Mouse (Mus musculus) left cerebral cortex, postnatal 4 days (tissue): ENCODE results near the gene Ccdc187. TPM values are rescaled to one million over a fixed set of nuclear protein-coding genes. Genes with fewer than 3 reads are reported as not detected.

Experiments
- DNase-seq: peaks from one replicate; pipeline ENCODE4 v3.0.0-alpha.2; 2022
- intact Hi-C: fragments of 180-260 bp; cut with DNase I; formaldehyde crosslinking; loops from one replicate; pipeline ENCODE4 v1.15.1; 2025
- total RNA-seq, 2 experiments: library from RNA; stranded (reverse); gene quantifications; 2 replicates each; pipeline ENCODE4 v1.2.3; 2021

The Ccdc187 gene
- total RNA-seq, 2 experiments from 2014 or later: 1.9 TPM

DNA sequence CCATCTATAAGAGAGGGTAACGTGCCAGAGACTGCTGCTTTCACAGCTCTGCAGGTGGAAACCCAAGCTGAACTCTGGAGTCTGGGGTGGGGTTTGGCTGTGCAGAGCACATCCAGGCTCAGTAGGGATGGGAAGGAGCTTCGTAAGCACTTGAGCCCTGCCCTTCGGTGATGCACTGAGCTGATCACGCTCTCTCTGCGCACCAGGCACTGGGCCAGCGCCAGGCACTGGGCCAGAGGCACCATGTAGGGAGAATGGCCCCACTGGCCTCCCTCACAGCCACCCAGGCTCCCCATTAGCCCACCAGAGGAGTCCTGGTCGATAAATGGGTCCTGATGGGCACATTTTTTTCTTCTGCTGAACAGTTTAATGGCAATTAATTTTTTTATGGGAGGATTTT, 8.6 kb downstream of the Ccdc187 start:
- intact Hi-C loops: no loop called here
- peak; percentile 83 for DNase-seq

DNA sequence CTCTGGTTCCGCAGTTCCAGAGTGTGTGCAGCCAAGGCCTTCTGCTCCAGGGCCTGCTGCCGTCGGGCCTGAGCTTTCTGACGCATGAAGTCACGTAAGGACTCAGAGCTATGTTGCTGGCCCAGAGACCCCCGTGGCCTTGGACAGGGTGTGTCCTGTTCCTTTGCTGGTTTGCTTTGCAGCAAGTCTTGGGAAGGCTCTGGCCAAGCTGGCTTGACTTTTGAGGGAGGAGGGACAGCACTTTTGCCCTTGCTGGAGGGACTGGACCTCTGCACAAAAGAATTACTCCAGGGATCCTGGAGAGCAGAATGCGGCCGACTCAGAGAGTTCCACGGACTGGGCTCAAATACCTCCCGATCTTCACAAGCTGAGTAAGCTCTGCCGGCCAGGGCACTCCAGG, 13.8 kb downstream of the Ccdc187 start:
- intact Hi-C loops: no loop called here
- DNase-seq: no peak

DNA sequence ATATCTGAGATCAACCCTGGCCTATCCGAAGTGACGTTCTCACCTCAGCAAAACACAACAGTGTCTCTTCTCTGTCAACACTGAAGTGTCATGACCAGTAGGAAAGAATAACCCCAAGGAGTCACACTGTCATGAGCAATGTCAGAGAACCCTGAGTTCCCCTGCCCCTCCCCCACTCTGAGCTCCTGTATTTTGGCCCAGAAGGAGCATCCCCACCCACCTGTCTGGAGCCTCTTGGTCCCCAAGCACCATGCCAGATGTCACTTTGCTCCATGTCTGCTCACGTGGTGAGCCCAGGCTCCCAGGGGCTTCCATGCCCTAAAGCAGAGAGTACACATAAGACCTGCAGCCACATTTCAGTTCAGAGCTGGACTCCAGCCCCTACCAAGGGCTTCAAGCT, 14.6 kb downstream of the Ccdc187 start:
- no peak for DNase-seq
- intact Hi-C loops: loop anchor here (10.0 kb wide), 1 partner anchor 255 kb away; the partner anchor contains the start of gene Ubac1

DNA sequence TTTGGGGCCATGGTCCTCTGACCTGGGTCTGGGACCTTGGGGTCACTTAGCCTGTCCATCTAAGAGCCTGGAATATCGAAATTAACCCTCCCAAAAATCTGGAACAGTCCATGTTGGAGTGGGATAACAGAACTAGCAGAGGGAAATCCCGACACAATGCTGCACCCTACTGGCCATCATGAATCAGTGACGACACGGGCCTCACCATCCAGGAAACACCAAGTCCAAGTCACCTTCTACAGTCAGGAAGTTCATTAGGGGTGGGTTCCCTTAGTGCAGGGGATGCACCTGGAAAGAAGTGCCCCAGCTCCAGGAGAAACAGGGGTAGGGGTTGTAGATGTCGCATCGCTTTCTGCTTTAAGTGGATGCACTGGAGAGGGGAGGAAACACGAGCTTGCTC, 20.7 kb downstream of the Ccdc187 start:
- intact Hi-C loops: loop anchor here (5.0 to 10.0 kb wide), 2 partner anchors 116 to 249 kb away; partner anchors contain the start of gene Ubac1
- DNase-seq: peak; percentile 74

DNA sequence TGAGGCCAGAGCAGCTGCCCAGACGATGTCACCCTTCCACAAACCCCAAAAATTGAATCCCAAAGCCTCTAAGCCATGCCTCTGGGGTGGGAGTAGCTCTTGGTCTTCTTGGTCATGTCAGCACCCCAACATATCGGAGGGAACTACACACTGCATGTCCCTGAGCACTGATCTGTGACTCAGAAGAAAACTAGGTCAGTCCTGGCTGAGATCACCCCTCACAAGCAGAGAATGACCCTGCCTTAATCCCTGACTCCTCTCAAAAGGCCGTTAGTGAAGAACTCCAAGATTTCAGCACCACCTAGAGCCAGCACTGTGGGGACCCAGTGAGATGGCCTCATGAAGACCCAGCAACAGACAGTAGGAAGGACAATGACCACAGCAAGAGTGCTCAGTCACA, 26.1 kb downstream of the Ccdc187 start:
- intact Hi-C loops: no loop called here
- DNase-seq: no peak

DNA sequence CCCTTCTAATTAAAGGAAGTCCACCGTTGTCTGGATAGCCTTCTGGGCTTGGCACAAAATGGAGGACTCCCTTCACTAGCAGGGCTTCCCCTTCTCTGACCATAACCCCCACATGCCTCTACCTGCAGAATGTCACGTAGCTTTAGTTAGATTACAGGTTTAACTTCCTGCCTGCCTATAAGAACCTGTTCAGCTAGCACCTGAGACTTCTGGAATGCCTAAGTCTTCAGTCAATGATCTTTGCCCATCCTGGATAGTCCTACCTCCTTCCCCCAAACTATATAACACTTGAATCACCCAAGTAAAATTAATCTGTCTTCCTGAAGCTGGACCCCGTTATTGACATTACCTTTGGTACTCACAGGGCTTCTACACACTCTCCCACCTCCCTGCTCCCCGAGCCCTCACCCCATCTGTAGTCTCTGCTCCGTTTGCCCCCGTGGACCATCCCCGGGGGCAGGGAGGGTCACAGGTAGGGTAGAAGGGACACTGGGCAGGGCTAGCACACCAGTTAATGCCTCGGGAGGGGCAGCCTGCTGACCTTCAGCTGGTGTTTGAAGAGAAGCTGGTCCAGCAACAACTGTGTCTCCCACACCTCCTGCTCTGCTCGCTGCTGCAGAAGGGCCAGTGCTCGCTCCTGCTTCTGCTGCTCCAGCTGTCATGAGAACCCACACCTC, 28.2 kb downstream of the Ccdc187 start:
- intact Hi-C loops: no loop called here

DNA sequence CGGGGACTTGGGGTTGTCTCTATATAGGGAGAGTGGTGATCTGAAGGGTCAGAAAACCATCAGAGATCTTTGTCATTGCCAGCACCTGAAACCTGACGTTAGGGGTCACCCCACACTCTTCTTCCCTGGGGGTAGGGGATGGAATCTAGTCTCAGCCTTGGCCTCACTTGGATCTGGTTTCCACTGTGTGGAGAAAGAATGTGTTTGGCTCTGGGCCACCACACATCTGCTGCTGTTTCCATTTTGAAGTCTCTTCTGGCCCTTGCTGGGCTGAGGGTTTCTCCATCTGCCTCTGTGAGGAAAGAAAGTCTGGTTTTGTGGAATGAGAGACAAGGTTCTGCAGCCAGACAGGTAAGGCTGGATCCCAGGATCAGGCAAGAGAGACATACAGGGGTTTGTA, 29.3 kb downstream of the Ccdc187 start:
- peak; percentile 41 for DNase-seq
- intact Hi-C loops: no loop called here

More for the DNA sequence above, 28.2 kb downstream of the Ccdc187 start:
- no peak for DNase-seq

DNA sequence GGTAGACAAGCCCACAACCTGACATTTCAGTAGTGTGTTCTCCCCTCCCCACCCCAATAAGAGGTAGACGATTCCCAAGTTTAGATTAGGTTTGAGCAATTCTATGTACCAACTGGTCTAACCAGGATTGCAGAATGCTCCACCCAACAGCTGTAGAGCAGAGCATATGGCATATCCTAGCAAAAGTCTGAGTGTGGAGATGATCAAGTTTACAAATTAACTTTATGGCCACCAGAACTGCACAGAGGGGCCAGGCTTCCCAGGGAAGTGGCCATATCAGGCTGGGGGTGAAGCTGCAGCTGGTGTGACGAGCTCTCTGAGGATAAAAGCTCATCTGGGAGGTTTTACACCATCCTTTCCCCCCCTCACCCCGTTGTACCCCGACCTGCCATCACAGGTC, 29.7 kb downstream of the Ccdc187 start:
- no peak for DNase-seq
- intact Hi-C loops: no loop called here

DNA sequence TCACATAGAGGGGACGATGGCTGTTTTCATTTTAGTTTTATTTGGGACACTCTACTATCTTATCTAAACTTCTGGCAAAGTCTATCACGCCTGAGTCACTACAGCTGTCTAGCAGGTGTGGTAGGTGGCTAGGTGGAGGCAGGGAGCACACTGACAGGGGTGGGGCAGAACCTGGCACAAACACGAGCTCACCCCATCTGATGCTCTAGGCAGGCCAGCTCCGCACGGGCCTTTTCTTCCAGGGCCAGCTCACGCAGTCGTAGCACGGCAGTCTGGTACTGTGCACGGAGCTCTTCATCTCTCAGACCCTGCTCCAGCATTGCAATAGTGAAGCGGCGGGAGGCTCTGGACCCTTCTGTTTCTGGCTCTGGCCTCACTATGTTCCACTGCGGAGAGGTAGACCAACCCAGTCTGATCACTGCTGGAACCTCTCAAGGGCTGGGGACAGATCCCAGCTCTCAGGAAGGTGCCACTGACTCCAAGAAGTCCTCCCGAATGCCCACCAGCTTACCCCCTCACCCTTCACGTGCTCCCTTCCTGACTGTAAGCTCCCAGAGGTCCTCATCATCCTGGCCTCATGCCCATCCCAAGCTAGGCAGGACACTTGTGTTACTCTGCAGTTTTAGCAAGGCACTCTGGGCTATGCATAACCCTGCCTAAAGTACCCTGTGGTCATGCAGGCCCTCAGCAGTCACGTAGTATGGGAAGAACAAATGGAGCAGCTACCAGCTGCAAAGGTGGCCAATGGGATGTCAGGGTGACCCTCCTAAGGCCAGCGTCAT, 36.9 kb downstream of the Ccdc187 start:
- no peak for DNase-seq
- intact Hi-C loops: no loop called here

DNA sequence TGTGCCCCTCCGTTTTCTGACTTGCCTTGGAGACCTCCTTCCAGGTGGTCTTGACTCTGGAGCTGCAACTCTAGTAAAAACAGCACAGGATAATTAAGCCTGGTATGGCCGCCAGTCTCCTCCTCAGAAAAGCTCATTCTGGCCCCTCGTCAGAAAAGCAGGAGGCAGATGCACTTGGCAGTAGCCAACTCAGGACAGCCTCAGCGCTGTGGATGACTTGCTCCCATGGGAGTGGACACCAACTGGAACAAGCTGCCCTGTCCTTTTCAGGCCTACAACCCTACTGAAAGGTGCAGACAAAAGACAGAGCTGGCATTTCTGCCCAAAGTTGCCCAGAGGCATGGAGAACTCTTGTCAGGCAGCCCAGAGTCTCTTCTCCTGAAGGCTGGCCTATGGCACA, 39.5 kb downstream of the Ccdc187 start:
- intact Hi-C loops: no loop called here
- peak; percentile 73 for DNase-seq

DNA sequence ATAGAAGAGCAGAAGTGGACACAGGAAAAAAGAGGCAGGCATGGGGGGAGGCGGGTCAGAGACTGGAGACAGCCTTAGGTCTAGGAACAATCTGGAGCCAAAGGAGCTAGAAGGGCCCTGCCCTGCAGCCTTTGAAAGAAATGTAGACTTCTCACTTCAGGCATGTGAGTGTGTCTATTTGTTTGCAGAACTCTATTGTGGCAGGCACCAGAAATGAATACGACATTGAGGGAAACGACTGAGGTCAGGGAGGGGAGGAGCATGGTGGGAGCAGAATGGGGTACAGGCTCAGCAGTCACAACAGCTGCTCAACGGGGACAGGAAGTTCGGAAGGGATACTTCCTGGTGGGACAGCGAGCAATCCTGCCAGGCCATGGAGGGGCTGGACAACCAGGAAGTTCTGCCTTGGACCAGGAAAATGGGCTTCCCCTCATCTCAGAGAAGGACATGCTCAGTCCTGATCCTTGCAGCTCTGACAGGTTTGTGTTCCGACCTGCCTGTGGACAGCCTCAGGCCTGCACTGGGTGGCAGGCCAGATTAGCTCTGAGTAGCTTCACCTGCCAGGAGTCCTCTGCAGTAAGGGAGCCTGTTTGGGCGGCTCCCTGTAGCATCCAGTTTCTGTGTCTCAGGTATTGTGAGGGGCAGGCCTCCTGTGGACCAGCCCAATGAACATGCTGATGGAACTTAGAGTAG, 41.7 kb downstream of the Ccdc187 start:
- no peak for DNase-seq
- intact Hi-C loops: no loop called here

DNA sequence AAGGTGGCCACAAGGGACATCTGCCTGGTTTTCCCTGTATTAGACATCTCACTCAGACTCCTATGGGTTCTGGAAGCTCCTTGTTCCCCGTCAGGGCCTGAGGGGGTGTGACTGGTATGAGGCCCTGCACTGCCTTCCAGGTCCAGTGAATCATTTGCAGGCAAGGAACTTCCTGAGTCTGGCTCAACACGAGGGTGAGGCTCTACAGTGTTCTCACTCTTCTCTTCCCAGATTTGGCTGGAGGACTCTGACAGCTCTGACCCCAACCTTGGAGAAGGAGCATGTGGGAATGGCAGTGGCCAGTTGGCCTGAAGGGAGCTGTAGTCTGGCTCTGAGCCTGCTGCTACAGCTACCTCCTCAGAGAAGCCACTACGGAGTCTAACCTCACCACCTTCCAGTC, 46.8 kb downstream of the Ccdc187 start:
- no peak for DNase-seq
- intact Hi-C loops: no loop called here

DNA sequence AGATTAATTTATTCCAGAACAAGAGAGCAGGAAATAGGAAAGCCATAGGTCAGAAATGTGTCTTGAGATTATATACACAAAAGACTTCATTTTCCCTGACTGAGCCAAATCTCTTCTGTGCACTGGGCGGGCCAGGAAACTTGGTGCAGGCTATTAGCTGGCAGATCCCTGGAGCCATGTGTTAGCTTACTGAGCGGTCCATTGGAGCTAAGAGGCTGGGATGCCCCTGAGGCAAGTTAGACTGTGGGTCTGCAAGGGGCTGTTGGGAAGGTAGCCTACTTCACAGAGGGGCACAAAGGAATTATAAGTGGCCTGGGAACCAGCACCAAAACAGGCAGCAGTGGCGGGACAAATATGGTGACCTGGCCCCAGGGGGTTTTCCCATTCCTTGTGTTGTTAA, 53.5 kb downstream of the Ccdc187 start:
- peak; percentile 63 for DNase-seq
- intact Hi-C loops: no loop called here

DNA sequence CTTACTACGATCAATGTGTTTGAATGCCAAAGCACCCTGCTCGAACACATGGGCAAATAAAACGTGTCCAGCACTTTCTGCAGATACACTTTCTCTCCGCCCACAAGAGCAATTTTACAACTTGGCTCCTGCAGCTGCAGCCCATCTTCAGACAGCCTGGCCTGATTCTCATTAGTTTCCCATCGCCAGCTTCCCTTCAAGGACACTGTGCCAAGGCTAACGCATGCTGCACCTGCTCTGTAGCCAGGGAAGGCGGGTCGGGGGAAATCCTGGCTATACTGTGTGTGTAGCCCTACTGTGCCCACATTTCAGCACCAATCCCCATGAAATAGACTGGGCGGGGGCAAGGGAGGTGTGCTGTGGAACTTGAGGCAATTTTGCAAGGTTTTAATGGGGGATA, 54.0 kb downstream of the Ccdc187 start:
- DNase-seq: peak; percentile 77

DNA sequence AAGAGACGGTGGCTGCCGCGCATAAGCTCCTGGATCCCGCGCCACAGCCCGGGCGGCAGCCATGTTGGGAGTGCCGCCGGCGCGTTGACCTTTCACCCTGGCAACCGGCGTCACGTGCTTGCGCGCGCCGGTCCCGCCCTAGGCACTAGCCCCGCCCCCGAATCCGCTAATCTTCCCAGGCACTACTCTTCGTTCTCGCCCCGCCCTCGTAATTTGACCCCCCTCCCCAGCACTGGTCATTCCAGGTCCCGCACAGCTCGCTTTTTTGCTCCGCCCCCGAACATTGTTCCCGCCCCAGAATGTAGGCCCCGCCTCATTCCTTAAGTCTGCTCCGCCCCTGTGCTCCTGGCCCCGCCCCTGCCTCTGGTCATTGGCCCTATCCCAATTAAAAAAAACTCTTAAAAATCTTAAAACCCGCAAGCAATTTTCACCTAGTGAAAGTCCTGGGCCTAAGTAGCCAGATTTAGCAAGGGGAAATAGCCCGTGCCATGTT, 57.0 kb downstream of the Ccdc187 start, which contains the start of gene Qsox2:
Gene Qsox2, minus strand, starts transcription at position 236 of the 493 bp plus-strand sequence.
- DNase-seq: peak; percentile 96
- intact Hi-C loops: no loop called here

More for the DNA sequence above, 54.0 kb downstream of the Ccdc187 start:
- intact Hi-C loops: no loop called here

DNA sequence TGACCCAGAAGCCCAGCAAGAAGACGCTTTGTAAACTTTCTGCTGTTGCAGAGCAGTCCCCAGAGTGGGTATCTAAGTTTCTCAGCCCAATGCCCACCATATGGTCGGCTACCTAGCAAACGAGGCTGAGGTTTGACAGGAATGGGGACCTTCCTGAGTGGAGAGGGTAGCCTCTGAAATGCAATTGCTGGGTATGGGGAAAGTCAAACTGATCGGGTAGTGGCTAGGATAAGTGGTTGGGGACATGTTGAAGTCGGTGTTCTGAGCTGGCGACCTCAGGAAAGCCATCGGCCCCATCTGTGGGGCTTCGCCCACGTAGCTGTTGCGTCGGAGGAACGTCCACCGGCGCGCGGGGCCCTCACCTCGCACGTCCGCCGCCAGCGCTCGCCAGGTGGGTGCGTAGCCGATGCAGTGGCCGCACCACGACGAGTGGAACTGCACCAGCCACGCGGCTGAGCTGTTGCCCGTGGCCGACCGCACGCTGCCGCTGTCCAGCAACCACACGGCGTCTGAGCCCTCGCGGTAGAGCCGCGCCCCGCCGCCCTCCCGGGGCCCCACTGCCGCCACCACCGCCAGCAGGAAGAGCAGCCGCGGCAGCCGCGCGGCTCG, 57.6 kb downstream of the Ccdc187 start:
- intact Hi-C loops: no loop called here
- DNase-seq: no peak

DNA sequence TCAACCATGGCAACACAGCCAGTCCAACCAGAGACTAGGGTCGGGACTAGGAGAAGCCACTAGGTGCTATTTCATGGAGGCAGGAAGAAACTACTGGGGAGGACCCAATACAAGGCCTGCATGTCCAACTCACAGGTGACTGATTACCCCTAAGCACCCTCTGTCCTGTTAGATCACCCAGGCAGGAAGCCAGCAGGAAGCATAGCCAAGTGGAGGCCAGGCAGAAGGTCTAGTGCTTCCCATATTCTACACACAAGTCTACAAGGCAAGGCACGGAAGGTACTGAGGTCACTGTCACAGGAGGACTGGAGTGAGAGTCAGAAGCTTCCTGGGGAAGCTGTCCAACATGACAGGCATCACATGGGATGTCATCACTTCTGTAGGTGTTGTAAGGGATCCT, 59.6 kb downstream of the Ccdc187 start:
- no peak for DNase-seq
- intact Hi-C loops: no loop called here

DNA sequence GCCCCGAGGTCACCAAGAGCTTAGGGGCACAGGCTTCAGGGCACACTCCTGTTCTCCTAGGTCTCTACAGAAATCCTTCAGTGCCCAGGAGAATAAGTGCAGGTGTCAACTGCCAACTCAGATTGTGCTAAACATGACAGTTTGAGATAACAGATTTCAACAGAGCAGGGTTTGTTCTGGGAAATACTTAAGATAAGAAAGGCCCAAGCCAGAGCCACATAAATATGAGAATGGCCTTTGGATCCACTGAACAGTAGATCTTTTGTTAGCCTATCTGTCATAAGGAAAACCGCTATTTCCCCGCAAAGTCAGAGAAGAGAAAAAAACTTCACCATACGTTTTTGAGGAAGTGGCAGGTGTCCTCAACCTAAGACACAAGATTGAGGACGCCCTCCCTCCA, 60.1 kb downstream of the Ccdc187 start:
- DNase-seq: no peak
- intact Hi-C loops: no loop called here

DNA sequence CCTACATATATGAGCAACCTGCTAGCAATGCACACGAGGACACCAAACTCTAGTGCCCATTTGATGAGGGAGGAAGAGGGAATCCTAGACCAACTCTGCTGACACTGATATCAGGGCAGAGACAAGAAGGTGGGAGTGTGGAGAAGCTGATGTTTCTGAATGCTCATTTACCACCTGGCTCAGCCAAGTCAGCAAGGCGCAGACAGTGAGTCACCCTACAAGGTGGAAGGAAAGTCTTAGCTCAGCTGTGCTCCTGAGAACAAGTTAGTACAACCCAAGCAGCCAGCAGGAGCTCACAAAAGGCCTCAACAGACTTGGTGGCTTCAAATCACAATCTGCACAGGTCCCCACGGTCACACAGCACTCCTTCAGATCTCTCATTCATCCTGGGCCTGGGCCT, 63.0 kb downstream of the Ccdc187 start:
- intact Hi-C loops: no loop called here
- no peak for DNase-seq

DNA sequence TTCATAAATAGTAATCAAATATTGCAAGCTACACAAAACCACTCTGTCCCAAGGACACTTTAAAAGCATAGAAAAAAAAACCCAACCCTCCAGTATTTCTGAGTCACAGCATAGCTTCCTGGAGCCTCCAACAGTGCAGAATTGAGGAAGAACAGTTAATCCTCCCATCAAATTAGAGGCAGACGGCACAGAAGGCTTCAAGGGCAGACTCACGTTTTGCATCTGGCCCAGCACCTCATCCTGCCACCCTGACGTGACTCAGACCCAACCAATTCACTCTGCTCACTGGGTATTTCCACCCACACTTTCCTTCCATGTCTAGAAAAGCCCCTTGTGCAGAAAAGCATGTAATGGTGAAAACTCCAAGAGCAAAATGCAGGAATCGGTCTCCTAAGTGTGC, 64.1 kb downstream of the Ccdc187 start:
- DNase-seq: no peak
- intact Hi-C loops: no loop called here

DNA sequence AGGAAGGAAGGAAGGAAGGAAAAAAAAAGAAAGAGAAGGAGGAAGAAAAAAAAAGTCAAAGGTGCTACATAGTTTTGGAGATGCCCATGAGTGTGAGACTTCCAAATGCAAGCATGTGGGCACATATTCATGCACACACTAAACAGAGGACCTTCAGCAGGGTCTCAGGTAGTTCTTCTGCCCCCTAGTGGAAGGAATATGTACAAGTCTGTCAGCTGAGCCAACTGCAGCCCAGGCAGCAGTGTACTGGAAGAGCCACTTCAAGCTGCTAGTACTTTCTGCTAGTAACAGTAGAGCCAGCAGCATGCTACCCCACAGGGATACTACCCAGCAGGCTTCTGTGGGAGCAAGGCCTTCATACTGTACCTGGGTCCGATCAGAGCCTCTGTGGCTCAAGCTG, 66.6 kb downstream of the Ccdc187 start:
- DNase-seq: peak; percentile 39
- intact Hi-C loops: no loop called here
